Mouse (Mus musculus): ENCODE measurements around the gene Snrpd2.

DNA sequence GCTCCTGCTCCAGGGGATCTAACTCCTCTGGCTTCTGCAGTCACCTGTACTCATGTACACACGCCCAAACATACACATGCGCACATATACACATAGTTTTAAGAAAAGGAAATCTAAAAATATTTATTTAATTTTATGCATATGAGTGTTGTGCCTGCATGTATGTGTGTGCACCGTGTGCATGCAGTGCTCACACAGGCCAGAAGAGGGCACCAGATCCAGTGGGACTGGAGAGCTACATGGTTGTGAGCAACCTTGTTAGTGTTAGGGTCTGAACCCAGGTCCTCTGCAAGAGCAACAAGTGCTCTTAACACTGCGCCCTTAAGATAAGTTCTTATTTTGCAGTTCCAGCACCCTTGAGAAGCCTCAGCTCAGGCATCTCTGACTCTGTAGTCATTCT, 45.2 kb downstream of the Snrpd2 start:
- TF ChIP-seq CTCF (IDR thresholded peaks at IDR 0.05; ENCODE audit: low read depth) (peak; percentile 48), EP300 (optimal IDR thresholded peaks at IDR 0.05) (no peak)
